Mouse (Mus musculus) ES-E14 (cell line): ENCODE data around the gene Anks1b. TPM values are rescaled to one million over a fixed set of nuclear protein-coding genes. Genes with fewer than 3 reads are reported as not detected.

Experiments used
- DNase-seq: peaks from one replicate; pipeline ENCODE4 v3.0.0-alpha.2; 2013; ENCODE audit warnings: low read depth, low spot score
- H3K27ac ChIP-seq: 2 replicates; pipeline ENCODE4 v1.5.1; 2012; ENCODE audit warnings: low read depth, mild to moderate bottlenecking, low read length, moderate library complexity, mixed read lengths; ENCODE audit not compliant: poor library complexity, insufficient read depth, severe bottlenecking
- H3K36me3 ChIP-seq: 2 replicates; pipeline ENCODE4 v1.6.1; 2012; ENCODE audit warnings: mild to moderate bottlenecking, low read length, moderate library complexity, mixed read lengths; ENCODE audit not compliant: control insufficient read depth, poor library complexity, insufficient read depth, severe bottlenecking
- H3K4me1 ChIP-seq, 2 experiments: fragments of 150-350 bp in 1 of 2; sonication (generic) in 1 of 2; 2 replicates each; pipeline ENCODE4 v1.6.1; 2012; ENCODE audit warnings: low read length in 2 of 2, mild to moderate bottlenecking in 1 of 2, mixed read lengths in 1 of 2; ENCODE audit not compliant: control insufficient read depth in 2 of 2, insufficient read depth in 2 of 2, poor library complexity in 1 of 2
- H3K4me3 ChIP-seq, 2 experiments: fragments of 150-350 bp in 1 of 2; sonication (generic) in 1 of 2; 2 replicates each; pipeline ENCODE4 v1.5.1; 2012; ENCODE audit warnings: low read length in 2 of 2, low read depth in 1 of 2, mild to moderate bottlenecking in 1 of 2, mixed read lengths in 1 of 2; ENCODE audit not compliant: insufficient read depth in 1 of 2, poor library complexity in 1 of 2, severe bottlenecking in 1 of 2
- H3K9ac ChIP-seq: 2 replicates; pipeline ENCODE4 v1.6.1; 2012; ENCODE audit warnings: low read depth, mild to moderate bottlenecking, low read length, mixed read lengths; ENCODE audit not compliant: poor library complexity, insufficient read depth, severe bottlenecking
- H3K9me3 ChIP-seq: fragments of 150-350 bp; sonication (generic); 2 replicates; pipeline ENCODE4 v1.6.1; 2012; ENCODE audit warnings: low read depth, mild to moderate bottlenecking, low read length; ENCODE audit not compliant: control insufficient read depth, insufficient read depth
- CHD2 ChIP-seq: IDR thresholded peaks from 2 replicates; pipeline ENCODE4 v1.6.1; 2014; ENCODE audit warnings: mild to moderate bottlenecking, low read depth, low read length, inconsistent platforms
- HCFC1 ChIP-seq: IDR thresholded peaks from 2 replicates; pipeline ENCODE4 v1.6.1; 2012; ENCODE audit warnings: low read length, inconsistent platforms, borderline replicate concordance; ENCODE audit not compliant: insufficient read depth
- MAFK ChIP-seq: IDR thresholded peaks from 2 replicates; pipeline ENCODE4 v1.6.1; 2014; ENCODE audit warnings: mild to moderate bottlenecking, low read depth, low read length, inconsistent platforms; ENCODE audit not compliant: insufficient read depth
- ZC3H11A ChIP-seq: IDR thresholded peaks from 2 replicates; pipeline ENCODE4 v1.6.1; 2012; ENCODE audit warnings: low read depth, mild to moderate bottlenecking, inconsistent platforms, low read length, borderline replicate concordance
- ZNF384 ChIP-seq: IDR thresholded peaks from 2 replicates; pipeline ENCODE4 v1.6.1; 2012; ENCODE audit warnings: low read depth, low read length, inconsistent platforms
- in situ Hi-C, 2 experiments: fragments of 600-800 bp; cut with MboI; formaldehyde crosslinking; loops; one replicate each; pipeline ENCODE4 v1.15.1; 2025; ENCODE audit warnings: low sequenced_read_pairs in 2 of 2, inconsistent platforms in 1 of 2; ENCODE audit not compliant: unreplicated experiment in 2 of 2
- total RNA-seq: library from RNA; depleted of rRNA; stranded (reverse); fragments of 300-350 nt; gene quantifications from 2 replicates; pipeline ENCODE4 v1.2.3, GENCODE M21; 2012

The Anks1b gene
- total RNA-seq, 1 experiment, result 2.6 TPM

DNA sequence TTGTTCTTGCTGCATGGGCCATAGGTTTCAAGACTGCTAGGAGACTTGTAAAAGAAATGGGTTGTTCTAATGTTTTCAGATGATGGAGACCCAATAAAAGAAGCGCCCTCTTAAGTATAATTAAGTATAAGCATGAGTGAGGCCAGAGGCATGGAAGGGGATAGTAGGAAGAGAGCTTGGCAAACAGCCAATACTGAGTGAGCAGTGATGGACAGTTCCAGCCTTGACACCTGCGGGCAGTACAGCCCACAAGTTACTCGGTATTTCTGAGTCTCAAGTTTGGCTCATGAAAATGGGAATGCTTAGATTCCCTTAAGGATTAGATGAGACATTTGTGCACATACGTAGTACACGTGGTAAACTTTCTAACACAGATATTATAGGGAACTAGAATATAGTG, 1016.3 kb downstream of the Anks1b start:
- Histone ChIP-seq H3K9ac (no peak overlapping the region), H3K4me1 (no peaks in the 10 kb centered on the region), H3K27ac (no peak overlapping the region), H3K4me3 (no peak overlapping the region), H3K9me3 (no peaks in the 10 kb centered on the region), H3K36me3 (no peaks in the 10 kb centered on the region)
- in situ Hi-C loops, result no loop called here
- TF ChIP-seq ZC3H11A, result no peak
- TF ChIP-seq HCFC1, result no peak
- TF ChIP-seq MAFK, result no peak
- TF ChIP-seq CHD2, result no peak
- no peak for TF ChIP-seq ZNF384
- no peak for DNase-seq

DNA sequence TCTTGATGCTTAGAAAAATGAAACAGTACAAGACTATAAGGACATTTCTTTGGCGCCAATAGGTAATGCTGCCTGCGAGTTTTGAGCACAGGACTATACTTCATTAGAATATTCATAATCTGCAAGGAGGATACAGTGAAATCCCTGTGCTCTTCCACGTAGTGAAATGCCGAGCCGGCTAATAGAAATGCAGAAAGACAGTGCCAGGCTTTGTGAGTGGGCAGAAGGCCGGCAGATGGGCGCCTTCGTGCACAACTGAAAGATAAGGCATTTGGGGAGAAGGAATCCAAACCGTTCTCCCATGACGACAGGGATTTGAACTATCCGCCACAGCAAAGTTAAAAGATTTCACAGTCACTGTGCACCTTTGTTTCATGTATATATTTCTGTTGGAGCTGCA, 1019.4 kb downstream of the Anks1b start:
- Histone ChIP-seq H3K4me3 (no peak overlapping the region), H3K9me3 (no peaks in the 10 kb centered on the region), H3K27ac (no peak overlapping the region), H3K4me1 (no peaks in the 10 kb centered on the region), H3K36me3 (no peaks in the 10 kb centered on the region), H3K9ac (no peak overlapping the region)
- TF ChIP-seq HCFC1, result no peak
- TF ChIP-seq CHD2, result no peak
- TF ChIP-seq ZC3H11A, result no peak
- TF ChIP-seq MAFK, result no peak
- no peak for TF ChIP-seq ZNF384
- in situ Hi-C loops, result no loop called here
- no peak for DNase-seq

DNA sequence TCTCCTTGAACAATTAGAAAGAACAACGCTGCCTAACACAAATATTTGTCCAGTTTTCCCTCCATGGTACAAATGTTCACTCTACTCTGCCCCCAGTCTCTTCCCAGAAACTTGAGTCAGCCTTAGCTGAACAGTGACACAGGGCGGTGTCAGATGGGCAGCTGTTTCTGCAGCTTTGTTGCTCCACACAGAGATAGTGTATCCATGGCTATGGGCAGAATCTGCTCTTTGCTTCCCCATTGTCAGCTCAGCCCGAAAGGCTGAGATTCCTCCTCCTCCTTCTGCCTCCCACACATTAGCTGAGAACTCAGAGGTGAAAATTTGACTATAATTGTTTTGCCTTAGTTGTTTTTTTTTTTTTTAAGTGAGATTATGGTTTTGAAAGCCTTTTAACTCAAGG, 1024.6 kb downstream of the Anks1b start:
- no peak for DNase-seq
- Histone ChIP-seq H3K27ac (no peak overlapping the region), H3K9me3 (no peaks in the 10 kb centered on the region), H3K36me3 (no peaks in the 10 kb centered on the region), H3K4me3 (no peak overlapping the region), H3K9ac (no peak overlapping the region), H3K4me1 (no peaks in the 10 kb centered on the region)
- TF ChIP-seq CHD2 (no peak), HCFC1 (no peak), ZNF384 (no peak), ZC3H11A (no peak), MAFK (no peak)
- in situ Hi-C loops, result no loop called here

DNA sequence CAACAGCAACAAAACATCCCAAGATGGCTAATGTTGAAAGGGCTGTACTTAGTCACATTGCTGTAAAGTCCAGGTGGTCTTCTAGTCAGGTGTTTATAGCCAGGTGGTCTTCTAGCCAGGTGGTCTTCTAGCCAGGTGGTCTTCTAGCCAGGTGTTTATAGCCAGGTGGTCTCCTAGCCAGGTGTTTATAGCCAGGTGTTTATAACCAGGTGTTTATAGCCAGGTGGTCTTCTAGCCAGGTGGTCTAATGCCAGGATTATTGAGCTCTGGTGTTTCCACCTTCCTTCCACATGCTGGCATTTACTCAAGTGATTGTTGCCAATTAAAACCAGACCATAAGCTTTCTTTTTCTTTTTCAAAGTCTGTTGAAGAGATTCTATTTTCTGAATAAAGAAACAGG, 1030.9 kb downstream of the Anks1b start:
- in situ Hi-C loops, result no loop called here
- DNase-seq, result no peak
- Histone ChIP-seq H3K9me3 (0 out of 2 replicates have a peak, but pooled peaks cover 1% of the 10 kb centered on the region), H3K9ac (no peak overlapping the region), H3K36me3 (no peaks in the 10 kb centered on the region), H3K27ac (no peak overlapping the region), H3K4me3 (no peak overlapping the region), H3K4me1 (no peaks in the 10 kb centered on the region)
- TF ChIP-seq ZNF384 (no peak), ZC3H11A (no peak), HCFC1 (no peak), CHD2 (no peak), MAFK (no peak)

DNA sequence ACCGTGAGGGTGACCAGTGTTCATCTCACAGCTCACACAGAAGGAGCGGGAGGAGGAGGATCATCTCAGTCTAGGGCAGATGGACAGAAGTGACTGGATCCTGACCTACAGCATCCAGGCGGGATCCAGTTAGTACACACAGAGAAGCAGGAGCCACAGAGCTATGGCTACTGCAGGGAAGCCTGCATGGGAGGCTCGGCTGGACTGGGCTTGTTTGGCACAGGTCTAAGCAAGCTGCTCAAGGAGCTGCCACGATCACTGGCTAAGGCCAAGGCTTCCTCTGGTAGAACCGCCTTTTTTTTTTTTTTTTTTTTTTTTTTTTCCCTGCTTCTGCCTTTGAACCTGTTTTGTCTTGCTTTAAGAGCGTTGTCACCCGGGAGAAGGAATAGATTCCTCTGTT, 1034.1 kb downstream of the Anks1b start:
- Histone ChIP-seq H3K4me1 (no peaks in the 10 kb centered on the region), H3K4me3 (no peak overlapping the region), H3K27ac (no peak overlapping the region), H3K9ac (no peak overlapping the region), H3K9me3 (0 out of 2 replicates have a peak, but pooled peaks cover 1% of the 10 kb centered on the region), H3K36me3 (no peaks in the 10 kb centered on the region)
- TF ChIP-seq ZC3H11A (no peak), ZNF384 (0 out of 2 replicates have a peak, but pooled peaks have one; percentile 21)
- in situ Hi-C loops, result no loop called here
- no peak for DNase-seq
